Mouse (Mus musculus) ES-E14 (cell line): Measurements from ENCODE around the gene Ap3d1. TPM values are rescaled to one million over a fixed set of nuclear protein-coding genes. Genes with fewer than 3 reads are reported as not detected.

ENCODE experiments used
- DNase-seq: peaks from one replicate; pipeline ENCODE4 v3.0.0-alpha.2; 2013; ENCODE audit warnings: low read depth, low spot score
- H3K27ac ChIP-seq: 2 replicates; pipeline ENCODE4 v1.5.1; 2012; ENCODE audit warnings: low read depth, mild to moderate bottlenecking, low read length, moderate library complexity, mixed read lengths; ENCODE audit not compliant: poor library complexity, insufficient read depth, severe bottlenecking
- H3K36me3 ChIP-seq: 2 replicates; pipeline ENCODE4 v1.6.1; 2012; ENCODE audit warnings: mild to moderate bottlenecking, low read length, moderate library complexity, mixed read lengths; ENCODE audit not compliant: control insufficient read depth, poor library complexity, insufficient read depth, severe bottlenecking
- H3K4me1 ChIP-seq, 2 experiments: fragments of 150-350 bp in 1 of 2; sonication (generic) in 1 of 2; 2 replicates each; pipeline ENCODE4 v1.6.1; 2012; ENCODE audit warnings: low read length in 2 of 2, mild to moderate bottlenecking in 1 of 2, mixed read lengths in 1 of 2; ENCODE audit not compliant: control insufficient read depth in 2 of 2, insufficient read depth in 2 of 2, poor library complexity in 1 of 2
- H3K4me3 ChIP-seq, 2 experiments: fragments of 150-350 bp in 1 of 2; sonication (generic) in 1 of 2; 2 replicates each; pipeline ENCODE4 v1.5.1; 2012; ENCODE audit warnings: low read length in 2 of 2, low read depth in 1 of 2, mild to moderate bottlenecking in 1 of 2, mixed read lengths in 1 of 2; ENCODE audit not compliant: insufficient read depth in 1 of 2, poor library complexity in 1 of 2, severe bottlenecking in 1 of 2
- H3K9ac ChIP-seq: 2 replicates; pipeline ENCODE4 v1.6.1; 2012; ENCODE audit warnings: low read depth, mild to moderate bottlenecking, low read length, mixed read lengths; ENCODE audit not compliant: poor library complexity, insufficient read depth, severe bottlenecking
- H3K9me3 ChIP-seq: fragments of 150-350 bp; sonication (generic); 2 replicates; pipeline ENCODE4 v1.6.1; 2012; ENCODE audit warnings: low read depth, mild to moderate bottlenecking, low read length; ENCODE audit not compliant: control insufficient read depth, insufficient read depth
- CHD2 ChIP-seq: IDR thresholded peaks from 2 replicates; pipeline ENCODE4 v1.6.1; 2014; ENCODE audit warnings: mild to moderate bottlenecking, low read depth, low read length, inconsistent platforms
- HCFC1 ChIP-seq: IDR thresholded peaks from 2 replicates; pipeline ENCODE4 v1.6.1; 2012; ENCODE audit warnings: low read length, inconsistent platforms, borderline replicate concordance; ENCODE audit not compliant: insufficient read depth
- MAFK ChIP-seq: IDR thresholded peaks from 2 replicates; pipeline ENCODE4 v1.6.1; 2014; ENCODE audit warnings: mild to moderate bottlenecking, low read depth, low read length, inconsistent platforms; ENCODE audit not compliant: insufficient read depth
- ZC3H11A ChIP-seq: IDR thresholded peaks from 2 replicates; pipeline ENCODE4 v1.6.1; 2012; ENCODE audit warnings: low read depth, mild to moderate bottlenecking, inconsistent platforms, low read length, borderline replicate concordance
- ZNF384 ChIP-seq: IDR thresholded peaks from 2 replicates; pipeline ENCODE4 v1.6.1; 2012; ENCODE audit warnings: low read depth, low read length, inconsistent platforms
- in situ Hi-C, 2 experiments: fragments of 600-800 bp; cut with MboI; formaldehyde crosslinking; loops; one replicate each; pipeline ENCODE4 v1.15.1; 2025; ENCODE audit warnings: low sequenced_read_pairs in 2 of 2, inconsistent platforms in 1 of 2; ENCODE audit not compliant: unreplicated experiment in 2 of 2
- total RNA-seq: library from RNA; depleted of rRNA; stranded (reverse); fragments of 300-350 nt; gene quantifications from 2 replicates; pipeline ENCODE4 v1.2.3, GENCODE M21; 2012

Gene Ap3d1
- total RNA-seq, 1 experiment, result 74.8 TPM

GRCm38 (mm10) chr10:80756509-80756908, 14.4 kb upstream of the Ap3d1 start:
- DNase-seq, result no peak
- H3K4me3 ChIP-seq, result peak overlapping the region in 1 of 2 experiments; percentile 93; a peak in 1 of 4 replicates
- in situ Hi-C loops, result no loop called here
- no peak overlapping the region for H3K27ac ChIP-seq
- peak overlapping the region; percentile 99; the same call in 1 of the 2 replicates for H3K9ac ChIP-seq
- H3K36me3 ChIP-seq, result no peaks in the 10 kb centered on the region
- peaks cover 0 to 18% of the 10 kb centered on the region in 2 experiments; a peak in 3 of 4 replicates for H3K4me1 ChIP-seq
- TF ChIP-seq ZC3H11A (no peak), MAFK (no peak), CHD2 (no peak), HCFC1 (no peak), ZNF384 (no peak)
- H3K9me3 ChIP-seq, result no peaks in the 10 kb centered on the region

GRCm38 (mm10) chr10:80756099-80756498, 14.0 kb upstream of the Ap3d1 start:
- Histone ChIP-seq H3K36me3 (no peaks in the 10 kb centered on the region), H3K4me3 (peak overlapping the region; percentile 93 to 100), H3K9ac (peak overlapping the region; percentile 99), H3K9me3 (no peaks in the 10 kb centered on the region), H3K4me1 (peaks cover 0 to 20% of the 10 kb centered on the region in 2 experiments; a peak in 2 of 4 replicates), H3K27ac (no peak overlapping the region)
- TF ChIP-seq ZC3H11A (no peak), CHD2 (no peak), ZNF384 (no peak), HCFC1 (no peak), MAFK (no peak)
- in situ Hi-C loops, result no loop called here
- DNase-seq, result no peak

- DNase-seq, result no peak
- Histone ChIP-seq H3K27ac (peak overlapping the region; percentile 90), H3K9me3 (no peaks in the 10 kb centered on the region), H3K36me3 (no peaks in the 10 kb centered on the region), H3K4me1 (peaks cover 0 to 16% of the 10 kb centered on the region in 2 experiments; a peak in 2 of 4 replicates), H3K4me3 (peak overlapping the region; percentile 93 to 100), H3K9ac (peak overlapping the region; percentile 99)
- TF ChIP-seq CHD2 (no peak), ZNF384 (no peak), HCFC1 (no peak), MAFK (no peak), ZC3H11A (no peak)
- in situ Hi-C loops, result no loop called here
These were observed 13.4 kb upstream of the Ap3d1 start for GRCm38 (mm10) chr10:80755291-80756015.

- Histone ChIP-seq H3K27ac (peak within 1 kb of the TSS; percentile 90), H3K9me3 (no peaks in the 10 kb centered on the region), H3K4me3 (peak within 1 kb of the TSS; percentile 93 to 100), H3K36me3 (no peaks in the 10 kb centered on the region), H3K9ac (peak within 1 kb of the TSS; percentile 99), H3K4me1 (peaks cover 0 to 16% of the 10 kb centered on the region in 2 experiments; a peak in 2 of 4 replicates)
- in situ Hi-C loops, result no loop called here
- TF ChIP-seq HCFC1, result peak; percentile 73; the same call in 1 of the 2 replicates
- TF ChIP-seq CHD2, result no peak
- no peak for TF ChIP-seq ZC3H11A
- no peak for TF ChIP-seq MAFK
- 0 out of 2 replicates have a peak, but pooled peaks have one; percentile 27 for TF ChIP-seq ZNF384
- peak; percentile 94 for DNase-seq
These were observed 12.7 kb upstream of the Ap3d1 start, which contains the start of gene Dot1l for GRCm38 (mm10) chr10:80754594-80755290. Dot1l (plus strand) TSS chr10:80755206.
